Mouse (Mus musculus) c-Kit-negative CD71-positive TER-119-positive erythroid progenitor cells, embryonic 14.5 days (primary cell): ENCODE results near the gene RPS10-NUDT3.
"Not testable (repeated sequence)": the region's sequence is repeated elsewhere in the genome, so short reads cannot be mapped to it uniquely, and the experiment has no call there.

Experiments used
- DNase-seq: peaks from one replicate; pipeline ENCODE4 v3.0.0-alpha.2; 2013; ENCODE audit warnings: low read depth, low spot score

The RPS10-NUDT3 gene

GRCm38 (mm10) chr17:27642491-27643062 is 7.6 kb upstream of the RPS10-NUDT3 start:
- DNase-seq, result no peak

GRCm38 (mm10) chr17:27639851-27640250 is 4.8 kb upstream of the RPS10-NUDT3 start:
- not testable (repeated sequence) for DNase-seq

GRCm38 (mm10) chr17:27638921-27639332 is 3.9 kb upstream of the RPS10-NUDT3 start:
- no peak for DNase-seq

GRCm38 (mm10) chr17:27637333-27637732 is 2.3 kb upstream of the RPS10-NUDT3 start:
- no peak for DNase-seq

GRCm38 (mm10) chr17:27636132-27637020 is 1.4 kb upstream of the RPS10-NUDT3 start, which contains the start of gene Rps10:
TSS of gene Rps10 (minus strand) at chr17:27636669.
- no peak for DNase-seq

GRCm38 (mm10) chr17:27635575-27635903 is 517 bp upstream of the RPS10-NUDT3 start:
- not testable (repeated sequence) for DNase-seq

- peak; percentile 49 for DNase-seq
Observed at GRCm38 (mm10) chr17:27629249-27630020, 5.6 kb downstream of the RPS10-NUDT3 start.

- DNase-seq, result no peak
Observed at GRCm38 (mm10) chr17:27628376-27628775, 6.6 kb downstream of the RPS10-NUDT3 start.

GRCm38 (mm10) chr17:27627451-27627850 is 7.6 kb downstream of the RPS10-NUDT3 start:
- DNase-seq, result no peak

GRCm38 (mm10) chr17:27626681-27627080 is 8.3 kb downstream of the RPS10-NUDT3 start:
- no peak for DNase-seq

GRCm38 (mm10) chr17:27625455-27626251 is 9.4 kb downstream of the RPS10-NUDT3 start:
- DNase-seq, result no peak

- DNase-seq, result peak; percentile 78
Observed at GRCm38 (mm10) chr17:27623360-27624326, 11.4 kb downstream of the RPS10-NUDT3 start, which contains the start of gene Nudt3. TSS of gene Nudt3 (minus strand) at chr17:27623495.

GRCm38 (mm10) chr17:27622611-27623359 is 12.2 kb downstream of the RPS10-NUDT3 start:
- peak; percentile 51 for DNase-seq

- DNase-seq, result no peak
Observed at GRCm38 (mm10) chr17:27621705-27622531, 13.1 kb downstream of the RPS10-NUDT3 start.

GRCm38 (mm10) chr17:27621161-27621560 is 13.9 kb downstream of the RPS10-NUDT3 start:
- DNase-seq, result no peak

GRCm38 (mm10) chr17:27615388-27615787 is 19.6 kb downstream of the RPS10-NUDT3 start:
- no peak for DNase-seq

- no peak for DNase-seq
Observed at GRCm38 (mm10) chr17:27613016-27613415, 22.0 kb downstream of the RPS10-NUDT3 start.

GRCm38 (mm10) chr17:27611994-27612393 is 23.0 kb downstream of the RPS10-NUDT3 start:
- DNase-seq, result no peak
